Mouse (Mus musculus) heart, postnatal 0 days (tissue): Measurements from ENCODE around the gene Cnppd1.

ENCODE experiments used
- CTCF ChIP-seq: IDR thresholded peaks from 2 replicates; pipeline ENCODE4 v1.5.1; 2016; ENCODE audit warnings: antibody characterized with exemption, control low read depth, low read depth
- EP300 ChIP-seq: IDR thresholded peaks from 2 replicates; pipeline ENCODE4 v1.6.1; 2016; ENCODE audit warnings: antibody characterized with exemption, low read depth

GRCm38 (mm10) chr1:75148727-75149126 lies 6.2 kb upstream of the Cnppd1 start:
- no peak for TF ChIP-seq CTCF
- no peak for TF ChIP-seq EP300
